Mouse (Mus musculus) heart, embryonic 14.5 days (tissue): ENCODE data around the gene Galt. TPM values are rescaled to one million over a fixed set of nuclear protein-coding genes. Genes with fewer than 3 reads are reported as not detected.

Experiments
- ATAC-seq: fragments of 200-750 bp; cut with Nextera tagmentation; 2 replicates; pipeline ENCODE4 v1.8.0; 2017; ENCODE audit warnings: low read depth, moderate TSS enrichment; ENCODE audit not compliant: insufficient number of reproducible peaks, insufficient read depth, low FRiP score
- H3K27ac ChIP-seq, 2 experiments: fragments of 200-500 bp in 1 of 2; fragments of 300-500 bp in 1 of 2; sonication (generic) in 1 of 2; replicated peaks in 1 of 2; 2 replicates each; pipeline ENCODE4 v1.5.1; 2012 to 2014; ENCODE audit warnings: low read depth in 2 of 2, low read length in 2 of 2, control low read depth in 1 of 2, mild to moderate bottlenecking in 1 of 2, mixed read lengths in 1 of 2; ENCODE audit not compliant: control insufficient read depth in 1 of 2, insufficient read depth in 1 of 2
- H3K27me3 ChIP-seq: fragments of 300-500 bp; sonication (generic); 2 replicates; pipeline ENCODE4 v1.6.1; 2014; ENCODE audit warnings: mild to moderate bottlenecking, low read length, control low read depth; ENCODE audit not compliant: control insufficient read depth, insufficient read depth
- H3K36me3 ChIP-seq: fragments of 300-500 bp; sonication (generic); 2 replicates; pipeline ENCODE4 v1.6.1; 2014; ENCODE audit warnings: mild to moderate bottlenecking, control low read depth, low read length, mixed read lengths; ENCODE audit not compliant: control insufficient read depth, insufficient read depth
- H3K4me1 ChIP-seq, 2 experiments: fragments of 200-500 bp in 1 of 2; fragments of 300-500 bp in 1 of 2; sonication (generic) in 1 of 2; 2 replicates each; pipeline ENCODE4 v1.6.1; 2012 to 2014; ENCODE audit warnings: low read length in 2 of 2, control low read depth in 1 of 2, mixed read lengths in 1 of 2; ENCODE audit not compliant: control insufficient read depth in 2 of 2, insufficient read depth in 2 of 2
- H3K4me2 ChIP-seq: fragments of 300-500 bp; sonication (generic); 2 replicates; pipeline ENCODE4 v1.6.1; 2014; ENCODE audit warnings: mild to moderate bottlenecking, low read length
- H3K4me3 ChIP-seq, 2 experiments: fragments of 200-500 bp in 1 of 2; fragments of 300-500 bp in 1 of 2; sonication (generic) in 1 of 2; 2 replicates each; pipeline ENCODE4 v1.5.1; 2012 to 2014; ENCODE audit warnings: low read length in 2 of 2, mild to moderate bottlenecking in 2 of 2, control low read depth in 1 of 2, low read depth in 1 of 2, moderate library complexity in 1 of 2; ENCODE audit not compliant: control insufficient read depth in 1 of 2, insufficient read depth in 1 of 2
- H3K9ac ChIP-seq: fragments of 300-500 bp; sonication (generic); 2 replicates; pipeline ENCODE4 v1.6.1; 2014; ENCODE audit warnings: mild to moderate bottlenecking, low read length
- H3K9me3 ChIP-seq: fragments of 300-500 bp; sonication (generic); 2 replicates; pipeline ENCODE4 v1.6.1; 2016; ENCODE audit warnings: low read length, control low read depth; ENCODE audit not compliant: control insufficient read depth
- WGBS: fragments of 180-500 bp; shearing (Covaris S2); extraction: QIAGEN DNeasy Blood & Tissue Kit; methylation state at CpG from one replicate; pipeline ENCODE4 v1.1.7; 2014; 5-methylcytosine and 5-hydroxymethylcytosine counted together
- polyA plus RNA-seq: library from polyadenylated mRNA; unstranded; fragments of >200 nt; fragmentation: Nextera tagmentation; extraction: Ambion mirVana; gene quantifications from 2 replicates; pipeline ENCODE4 v1.2.1, GENCODE M21; 2014

The Galt gene
- polyA plus RNA-seq, 1 experiment from 2014 or later, result 59.6 TPM

GRCm38 (mm10) chr4:41712421-41713196 lies 42.4 kb upstream of the Galt start:
- peak; percentile 3; the same call in 1 of the 2 replicates for ATAC-seq
- no peaks in the 10 kb centered on the region for H3K9me3 ChIP-seq
- peaks cover 31% of the 10 kb centered on the region for H3K36me3 ChIP-seq
- peaks cover 17% of the 10 kb centered on the region in 2 experiments for H3K4me1 ChIP-seq
- H3K9ac ChIP-seq, result peak overlapping the region; percentile 97
- H3K4me2 ChIP-seq, result peak overlapping the region; percentile 95
- H3K4me3 ChIP-seq, result peak overlapping the region; percentile 70 to 95
- no peaks in the 10 kb centered on the region for H3K27me3 ChIP-seq
- 42% methylated on average over 31 of the region's 31 CpGs for WGBS
- H3K27ac ChIP-seq, result peak overlapping the region; percentile 35 to 64

DNA sequence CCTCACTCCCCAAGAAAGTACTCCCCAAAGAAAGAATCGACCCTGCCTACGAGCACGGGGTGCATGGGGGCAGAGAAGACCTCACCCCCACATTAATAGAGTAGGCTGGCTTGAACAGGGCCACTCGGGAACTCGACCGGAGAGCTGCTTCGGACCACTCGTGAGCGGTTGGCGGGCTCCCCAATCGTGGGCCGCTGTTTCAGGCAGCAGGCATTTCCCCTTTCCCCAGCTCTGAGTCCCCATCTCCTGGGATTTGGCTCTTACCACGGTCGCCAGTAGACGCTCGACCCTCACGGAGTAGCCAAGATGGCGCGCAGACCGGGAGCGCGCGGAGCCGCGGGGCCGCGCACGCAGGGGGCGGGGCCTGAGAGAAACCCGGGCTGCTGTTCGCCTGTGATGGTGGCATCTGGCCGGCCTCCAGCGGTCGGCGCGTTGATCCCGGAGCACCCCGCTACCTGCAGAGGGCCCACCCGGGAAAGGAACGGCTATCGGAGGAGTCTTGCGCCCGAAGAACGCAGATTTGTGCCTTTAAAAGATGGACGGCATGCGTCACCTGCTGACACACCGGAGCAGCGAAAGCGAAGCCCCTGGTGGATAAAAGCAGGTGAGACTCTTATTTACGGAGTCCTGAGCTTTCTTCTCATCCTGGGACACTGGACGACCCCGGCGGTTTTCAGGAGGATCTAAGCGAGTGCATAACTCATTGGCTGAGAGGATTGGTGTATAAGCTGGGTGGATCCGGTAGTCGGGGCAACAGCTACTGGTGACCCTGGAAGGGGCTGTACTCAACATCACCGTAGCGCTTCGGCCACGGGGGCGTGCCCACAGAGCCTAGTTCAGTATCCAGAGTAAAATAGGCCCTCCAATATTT lies 41.6 kb upstream of the Galt start, which contains the start of gene Rpp25l:
Gene Rpp25l (minus strand): TSS at position 338 of the 871 bp plus-strand sequence.
- peak; percentile 48 for ATAC-seq
- H3K36me3 ChIP-seq, result peaks cover 39% of the 10 kb centered on the region
- peaks cover 17% of the 10 kb centered on the region in 2 experiments for H3K4me1 ChIP-seq
- peak within 1 kb of the TSS; percentile 70 to 95 for H3K4me3 ChIP-seq
- H3K9ac ChIP-seq, result peak within 1 kb of the TSS; percentile 97
- peak within 1 kb of the TSS; percentile 35 to 64 for H3K27ac ChIP-seq
- peak within 1 kb of the TSS; percentile 95 for H3K4me2 ChIP-seq
- no peaks in the 10 kb centered on the region for H3K9me3 ChIP-seq
- WGBS, result under 1% methylated on average over 61 of the region's 61 CpGs
- no peaks in the 10 kb centered on the region for H3K27me3 ChIP-seq

GRCm38 (mm10) chr4:41714276-41714675 lies 40.8 kb upstream of the Galt start:
- Histone ChIP-seq H3K36me3 (peaks cover 47% of the 10 kb centered on the region), H3K4me1 (peaks cover 17% of the 10 kb centered on the region in 2 experiments), H3K9ac (no peak overlapping the region; the same call in 1 of the 2 replicates), H3K9me3 (no peaks in the 10 kb centered on the region), H3K4me3 (peak overlapping the region in 1 of 2 experiments; percentile 95; a peak in 2 of 4 replicates), H3K4me2 (peak overlapping the region; percentile 95), H3K27ac (no peak overlapping the region), H3K27me3 (no peaks in the 10 kb centered on the region)
- WGBS, result 22% methylated on average over 8 of the region's 8 CpGs
- no peak for ATAC-seq

GRCm38 (mm10) chr4:41715082-41715481 lies 39.9 kb upstream of the Galt start:
- H3K4me2 ChIP-seq, result no peak overlapping the region
- ATAC-seq, result no peak

GRCm38 (mm10) chr4:41715596-41715995 lies 39.4 kb upstream of the Galt start:
- no peaks in the 10 kb centered on the region for H3K9me3 ChIP-seq
- H3K9ac ChIP-seq, result no peak overlapping the region
- H3K4me3 ChIP-seq, result no peak overlapping the region
- H3K4me1 ChIP-seq, result peaks cover 17% of the 10 kb centered on the region in 2 experiments
- H3K4me2 ChIP-seq, result no peak overlapping the region
- H3K36me3 ChIP-seq, result peaks cover 60% of the 10 kb centered on the region
- ATAC-seq, result no peak
- 85% methylated on average over 5 of the region's 5 CpGs for WGBS
- no peaks in the 10 kb centered on the region for H3K27me3 ChIP-seq
- H3K27ac ChIP-seq, result no peak overlapping the region

More at GRCm38 (mm10) chr4:41715082-41715481, 39.9 kb upstream of the Galt start:
- Histone ChIP-seq H3K4me1 (peaks cover 17% of the 10 kb centered on the region in 2 experiments), H3K4me3 (no peak overlapping the region), H3K9me3 (no peaks in the 10 kb centered on the region), H3K27me3 (no peaks in the 10 kb centered on the region), H3K36me3 (peaks cover 55% of the 10 kb centered on the region), H3K9ac (no peak overlapping the region), H3K27ac (no peak overlapping the region)
- 72% methylated on average over 8 of the region's 8 CpGs for WGBS

DNA sequence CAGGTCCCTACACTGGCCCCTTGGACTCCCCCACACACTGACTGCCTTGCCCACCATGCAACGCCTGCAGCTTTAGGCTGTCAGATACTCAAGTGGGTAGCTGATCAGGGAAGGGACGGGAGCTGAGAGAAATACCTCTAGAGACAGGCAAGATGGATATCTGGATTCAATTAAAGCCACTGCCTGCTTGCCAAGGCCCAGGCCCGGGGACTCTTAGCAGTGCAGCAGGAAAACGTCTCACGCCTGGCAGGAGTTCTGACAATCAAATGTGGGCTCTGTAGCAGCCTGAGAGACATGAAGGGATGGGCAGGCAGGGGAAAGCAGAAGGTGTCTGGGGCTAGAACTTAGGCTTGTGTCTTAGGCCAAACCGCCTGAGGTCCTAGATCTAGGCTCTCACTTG lies 38.2 kb upstream of the Galt start:
- Histone ChIP-seq H3K9me3 (no peaks in the 10 kb centered on the region), H3K9ac (no peak overlapping the region)
- ATAC-seq, result no peak

DNA sequence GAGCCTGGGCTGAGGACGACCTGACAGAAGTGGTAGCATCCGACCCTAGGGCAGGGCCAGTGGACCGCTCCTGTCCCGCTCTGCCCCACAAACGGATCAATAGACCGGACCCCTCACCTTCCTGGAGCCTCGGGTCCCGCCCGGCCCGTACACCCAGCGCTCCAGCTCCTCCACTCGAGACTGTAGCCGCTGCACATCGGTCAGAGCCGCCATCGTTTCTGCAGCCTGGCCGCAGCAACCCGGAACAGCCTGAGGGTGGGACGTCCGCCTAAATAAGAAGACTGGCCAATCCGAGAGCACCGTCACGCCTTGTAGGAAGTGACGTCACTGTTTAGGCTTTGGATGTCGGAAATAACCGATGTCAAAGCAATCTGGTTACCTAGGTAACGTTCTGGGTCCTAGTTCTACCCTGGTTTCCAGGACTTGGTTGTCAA lies 32.1 kb upstream of the Galt start, which contains the start of gene Dctn3:
Gene Dctn3 (minus strand): TSS at position 253 of the 434 bp plus-strand sequence.
- no peaks in the 10 kb centered on the region for H3K9me3 ChIP-seq
- peak within 1 kb of the TSS; percentile 68 for H3K4me2 ChIP-seq
- peak within 1 kb of the TSS; percentile 82 for H3K9ac ChIP-seq
- peaks cover 28% of the 10 kb centered on the region for H3K36me3 ChIP-seq
- peaks cover 0 to 8% of the 10 kb centered on the region in 2 experiments; a peak in 2 of 4 replicates for H3K4me1 ChIP-seq
- H3K4me3 ChIP-seq, result peak within 1 kb of the TSS; percentile 65 to 94
- under 1% methylated on average over 27 of the region's 27 CpGs for WGBS
- peak; percentile 86 for ATAC-seq
- H3K27me3 ChIP-seq, result peaks cover 45% of the 10 kb centered on the region
- no peak within 1 kb of the TSS for H3K27ac ChIP-seq

More for the DNA sequence above, 38.2 kb upstream of the Galt start:
- no peak overlapping the region for H3K27ac ChIP-seq
- no peak overlapping the region for H3K4me3 ChIP-seq
- WGBS, result 51% methylated on average over 6 of the region's 6 CpGs
- H3K4me2 ChIP-seq, result no peak overlapping the region
- H3K36me3 ChIP-seq, result peaks cover 50% of the 10 kb centered on the region
- no peaks in the 10 kb centered on the region for H3K27me3 ChIP-seq
- H3K4me1 ChIP-seq, result peaks cover 13 to 15% of the 10 kb centered on the region in 2 experiments
